Mouse (Mus musculus) testis, adult 2 months (tissue): ENCODE measurements around the gene Spn.

Source experiments
- CTCF ChIP-seq: fragments of 200-500 bp; IDR thresholded peaks from 2 replicates; pipeline ENCODE4 v1.5.1; 2012; ENCODE audit warnings: low read depth, mild to moderate bottlenecking, inconsistent platforms, low read length, moderate library complexity; ENCODE audit not compliant: control insufficient read depth, insufficient read depth, insufficient replicate concordance
- POLR2A ChIP-seq: fragments of 200-500 bp; IDR thresholded peaks from 2 replicates; pipeline ENCODE4 v1.6.1; 2012; ENCODE audit warnings: low read depth, mild to moderate bottlenecking, inconsistent platforms, low read length, moderate library complexity; ENCODE audit not compliant: control insufficient read depth

DNA sequence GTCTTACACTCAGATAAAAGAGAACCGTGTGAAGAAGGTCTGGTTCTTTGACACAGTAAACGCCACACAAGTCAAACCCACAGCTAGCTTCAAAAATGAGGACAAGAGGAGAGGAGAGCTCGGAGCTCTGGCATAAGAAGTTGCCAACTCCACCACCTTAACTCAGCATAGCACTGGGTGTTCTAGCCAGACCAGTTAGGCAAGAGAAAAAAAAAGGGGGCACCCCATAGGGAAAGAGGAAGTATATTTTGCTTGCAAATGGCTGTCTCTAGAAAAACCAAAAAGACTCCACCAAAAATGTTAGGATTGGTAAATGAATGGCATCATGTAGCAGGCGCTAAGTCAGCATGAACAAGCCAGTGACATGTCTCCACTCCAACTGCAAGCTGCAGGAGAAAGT is 26.4 kb upstream of the Spn start:
- TF ChIP-seq CTCF (no peak), POLR2A (no peak)
